Mouse (Mus musculus) kidney, adult 8-10 months (tissue): Measurements from ENCODE around the gene Gxylt1.
"Not testable (repeated sequence)": the region's sequence is repeated elsewhere in the genome, so short reads cannot be mapped to it uniquely, and the experiment has no call there.

ENCODE experiments used
- DNase-seq, 2 experiments: peaks; one replicate each; pipeline ENCODE4 v3.0.0; 2022

Gene Gxylt1

GRCm38 (mm10) chr15:93274679-93275583 is at the start of gene Gxylt1:
TSS of gene Gxylt1 (minus strand) at chr15:93275179.
- peak; percentile 99 to 100 for DNase-seq

GRCm38 (mm10) chr15:93318781-93319180 is 43.8 kb upstream of the Gxylt1 start:
- DNase-seq, result no peak

GRCm38 (mm10) chr15:93310304-93310703 is 35.3 kb upstream of the Gxylt1 start:
- not testable (repeated sequence) for DNase-seq

GRCm38 (mm10) chr15:93298197-93298596 is 23.2 kb upstream of the Gxylt1 start:
- no peak for DNase-seq

GRCm38 (mm10) chr15:93294483-93294882 is 19.5 kb upstream of the Gxylt1 start:
- DNase-seq, result no peak

- DNase-seq, result no peak
These were observed 13.3 kb upstream of the Gxylt1 start for GRCm38 (mm10) chr15:93288321-93288720.

GRCm38 (mm10) chr15:93287628-93288027 is 12.6 kb upstream of the Gxylt1 start:
- DNase-seq, result no peak

- DNase-seq, result no peak
These were observed 10.3 kb upstream of the Gxylt1 start for GRCm38 (mm10) chr15:93285244-93285643.

- no peak for DNase-seq
These were observed 9.3 kb upstream of the Gxylt1 start for GRCm38 (mm10) chr15:93284326-93284725.

- peak in 1 of 2 experiments; percentile 15 for DNase-seq
These were observed 8.4 kb upstream of the Gxylt1 start for GRCm38 (mm10) chr15:93283349-93283748.

GRCm38 (mm10) chr15:93276276-93276675 is 1.3 kb upstream of the Gxylt1 start:
- DNase-seq, result peak in 1 of 2 experiments; percentile 13

GRCm38 (mm10) chr15:93275623-93276022 is 644 bp upstream of the Gxylt1 start:
- DNase-seq, result peak; percentile 43 to 47

GRCm38 (mm10) chr15:93273788-93274678 is 946 bp downstream of the Gxylt1 start:
- peak in 1 of 2 experiments; percentile 15 for DNase-seq

- no peak for DNase-seq
These were observed 2.0 kb downstream of the Gxylt1 start for GRCm38 (mm10) chr15:93272948-93273347.

GRCm38 (mm10) chr15:93270289-93270855 is 4.6 kb downstream of the Gxylt1 start:
- DNase-seq, result no peak

GRCm38 (mm10) chr15:93269572-93269971 is 5.4 kb downstream of the Gxylt1 start:
- no peak for DNase-seq

GRCm38 (mm10) chr15:93268001-93268400 is 7.0 kb downstream of the Gxylt1 start:
- DNase-seq, result no peak

- DNase-seq, result no peak
These were observed 7.5 kb downstream of the Gxylt1 start for GRCm38 (mm10) chr15:93267479-93267878.

GRCm38 (mm10) chr15:93266361-93266760 is 8.6 kb downstream of the Gxylt1 start:
- no peak for DNase-seq

- peak; percentile 57 to 79 for DNase-seq
These were observed 9.3 kb downstream of the Gxylt1 start for GRCm38 (mm10) chr15:93265728-93266127.

GRCm38 (mm10) chr15:93265231-93265630 is 9.7 kb downstream of the Gxylt1 start:
- DNase-seq, result no peak

- DNase-seq, result no peak
These were observed 10.8 kb downstream of the Gxylt1 start for GRCm38 (mm10) chr15:93264221-93264620.

- DNase-seq, result no peak
These were observed 11.4 kb downstream of the Gxylt1 start for GRCm38 (mm10) chr15:93263566-93263965.
